Mouse (Mus musculus) midbrain, embryonic 14.5 days (tissue): Measurements from ENCODE around the gene Gm43518. TPM values are rescaled to one million over a fixed set of nuclear protein-coding genes. Genes with fewer than 3 reads are reported as not detected.

Experiments used
- ATAC-seq: fragments of 200-750 bp; cut with Nextera tagmentation; 2 replicates; pipeline ENCODE4 v1.8.0; 2017; ENCODE audit warnings: moderate number of reproducible peaks, moderate library complexity; ENCODE audit not compliant: low FRiP score, low TSS enrichment
- DNase-seq: peaks from one replicate; pipeline ENCODE4 v3.0.0-alpha.2; 2015
- H3K27ac ChIP-seq: fragments of 300-500 bp; sonication (generic); replicated peaks from 2 replicates; pipeline ENCODE4 v1.5.1; 2014; ENCODE audit warnings: mild to moderate bottlenecking, low read depth, low read length, moderate library complexity
- H3K27me3 ChIP-seq: fragments of 300-500 bp; sonication (generic); 2 replicates; pipeline ENCODE4 v1.6.1; 2014; ENCODE audit warnings: low read length, control low read depth, mixed read lengths; ENCODE audit not compliant: control insufficient read depth, insufficient read depth
- H3K36me3 ChIP-seq: fragments of 300-500 bp; sonication (generic); 2 replicates; pipeline ENCODE4 v1.6.1; 2014; ENCODE audit warnings: low read length, control low read depth; ENCODE audit not compliant: control insufficient read depth, insufficient read depth
- H3K4me1 ChIP-seq: fragments of 300-500 bp; sonication (generic); 2 replicates; pipeline ENCODE4 v1.6.1; 2014; ENCODE audit warnings: mild to moderate bottlenecking, antibody characterized with exemption, low read length, control low read depth; ENCODE audit not compliant: control insufficient read depth, insufficient read depth
- H3K4me2 ChIP-seq: fragments of 300-500 bp; sonication (generic); 2 replicates; pipeline ENCODE4 v1.6.1; 2014; ENCODE audit warnings: mild to moderate bottlenecking, low read length, moderate library complexity
- H3K4me3 ChIP-seq: fragments of 300-500 bp; sonication (generic); replicated peaks from 2 replicates; pipeline ENCODE4 v1.5.1; 2014; ENCODE audit warnings: low read depth, low read length
- H3K9ac ChIP-seq: fragments of 300-500 bp; sonication (generic); replicated peaks from 2 replicates; pipeline ENCODE4 v1.6.1; 2014; ENCODE audit warnings: mild to moderate bottlenecking, low read length, moderate library complexity
- H3K9me3 ChIP-seq: fragments of 300-500 bp; sonication (generic); 2 replicates; pipeline ENCODE4 v1.6.1; 2016; ENCODE audit warnings: low read length, control low read depth, mixed read lengths; ENCODE audit not compliant: control insufficient read depth
- WGBS: fragments of 180-500 bp; shearing (Covaris S2); extraction: QIAGEN DNeasy Blood & Tissue Kit; methylation state at CpG from one replicate; pipeline ENCODE4 v1.1.7; 2014; 5-methylcytosine and 5-hydroxymethylcytosine counted together
- polyA plus RNA-seq: library from polyadenylated mRNA; unstranded; fragments of >200 nt; fragmentation: Nextera tagmentation; extraction: Ambion mirVana; gene quantifications from 2 replicates; pipeline ENCODE4 v1.2.1, GENCODE M21; 2014

Gm43518 gene
- polyA plus RNA-seq, 1 experiment from 2014 or later = 2.0 TPM

GRCm38 (mm10) chr5:123891669-123892068 is 35.5 kb upstream of the Gm43518 start:
- Histone ChIP-seq H3K9me3 (no peaks in the 10 kb centered on the region), H3K9ac (no peak overlapping the region), H3K4me1 (no peaks in the 10 kb centered on the region), H3K27me3 (no peaks in the 10 kb centered on the region), H3K4me3 (no peak overlapping the region), H3K4me2 (no peak overlapping the region), H3K36me3 (no peaks in the 10 kb centered on the region), H3K27ac (no peak overlapping the region)
- no peak for ATAC-seq
- 61% methylated on average over 6 of the region's 6 CpGs for WGBS
- DNase-seq = peak; percentile 48

- 93% methylated on average over 5 of the region's 5 CpGs for WGBS
- no peaks in the 10 kb centered on the region for H3K27me3 ChIP-seq
- ATAC-seq = no peak
Observed at GRCm38 (mm10) chr5:123893520-123893919, 33.7 kb upstream of the Gm43518 start.

GRCm38 (mm10) chr5:123896395-123896794 is 30.8 kb upstream of the Gm43518 start:
- no peak for ATAC-seq
- 84% methylated on average over 11 of the region's 11 CpGs for WGBS

More at GRCm38 (mm10) chr5:123893520-123893919, 33.7 kb upstream of the Gm43518 start:
- Histone ChIP-seq H3K27ac (no peak overlapping the region), H3K4me3 (no peak overlapping the region), H3K4me1 (no peaks in the 10 kb centered on the region), H3K9me3 (no peaks in the 10 kb centered on the region), H3K4me2 (no peak overlapping the region), H3K9ac (no peak overlapping the region), H3K36me3 (no peaks in the 10 kb centered on the region)
- no peak for DNase-seq

GRCm38 (mm10) chr5:123897352-123897751 is 29.9 kb upstream of the Gm43518 start:
- no peaks in the 10 kb centered on the region for H3K36me3 ChIP-seq
- no peaks in the 10 kb centered on the region for H3K27me3 ChIP-seq
- ATAC-seq (no peak), DNase-seq (no peak)
- WGBS = 85% methylated on average over 13 of the region's 13 CpGs
- H3K4me2 ChIP-seq = no peak overlapping the region
- H3K9ac ChIP-seq = no peak overlapping the region
- H3K9me3 ChIP-seq = no peaks in the 10 kb centered on the region
- H3K4me1 ChIP-seq = no peaks in the 10 kb centered on the region
- no peak overlapping the region for H3K27ac ChIP-seq
- no peak overlapping the region for H3K4me3 ChIP-seq

More at GRCm38 (mm10) chr5:123896395-123896794, 30.8 kb upstream of the Gm43518 start:
- no peak for DNase-seq
- Histone ChIP-seq H3K27me3 (no peaks in the 10 kb centered on the region), H3K4me2 (no peak overlapping the region), H3K36me3 (no peaks in the 10 kb centered on the region), H3K9me3 (no peaks in the 10 kb centered on the region), H3K9ac (no peak overlapping the region), H3K4me3 (no peak overlapping the region), H3K4me1 (no peaks in the 10 kb centered on the region), H3K27ac (no peak overlapping the region)

DNA sequence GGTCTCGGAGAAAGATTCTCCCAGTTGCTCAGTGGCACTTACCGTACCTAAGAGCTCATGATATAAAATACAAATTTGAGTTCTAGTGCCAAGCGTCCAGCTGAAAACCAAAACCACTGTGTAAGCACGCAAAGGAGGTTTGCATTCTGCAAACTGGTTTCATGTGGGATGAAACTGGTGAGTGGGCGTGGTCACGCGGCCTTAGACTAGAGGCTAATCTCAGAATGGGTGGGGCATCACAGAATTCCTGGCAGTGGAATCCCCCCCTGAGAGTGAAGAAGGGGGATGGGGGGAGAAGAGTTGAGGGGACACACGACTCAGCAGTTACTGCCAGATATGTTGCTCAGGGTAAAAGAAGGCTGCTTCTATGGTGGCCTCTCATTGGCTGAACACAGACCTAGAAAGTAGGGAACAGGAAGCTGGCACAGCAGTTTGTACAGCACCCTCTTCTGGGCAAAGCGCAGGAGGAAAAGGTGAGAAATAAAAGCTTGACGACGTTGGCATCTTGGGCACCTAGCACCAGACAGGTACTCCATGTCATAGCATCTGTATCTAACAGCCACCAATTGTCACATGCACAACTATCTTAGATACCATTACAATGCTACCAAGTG is 23.1 kb upstream of the Gm43518 start:
- Histone ChIP-seq H3K4me2 (no peak overlapping the region), H3K36me3 (peaks cover 8% of the 10 kb centered on the region), H3K4me1 (peaks cover 14% of the 10 kb centered on the region), H3K27me3 (no peaks in the 10 kb centered on the region), H3K9me3 (no peaks in the 10 kb centered on the region), H3K4me3 (no peak overlapping the region), H3K27ac (no peak overlapping the region), H3K9ac (no peak overlapping the region)
- no peak for DNase-seq
- ATAC-seq = no peak
- 75% methylated on average over 11 of the region's 11 CpGs for WGBS

DNA sequence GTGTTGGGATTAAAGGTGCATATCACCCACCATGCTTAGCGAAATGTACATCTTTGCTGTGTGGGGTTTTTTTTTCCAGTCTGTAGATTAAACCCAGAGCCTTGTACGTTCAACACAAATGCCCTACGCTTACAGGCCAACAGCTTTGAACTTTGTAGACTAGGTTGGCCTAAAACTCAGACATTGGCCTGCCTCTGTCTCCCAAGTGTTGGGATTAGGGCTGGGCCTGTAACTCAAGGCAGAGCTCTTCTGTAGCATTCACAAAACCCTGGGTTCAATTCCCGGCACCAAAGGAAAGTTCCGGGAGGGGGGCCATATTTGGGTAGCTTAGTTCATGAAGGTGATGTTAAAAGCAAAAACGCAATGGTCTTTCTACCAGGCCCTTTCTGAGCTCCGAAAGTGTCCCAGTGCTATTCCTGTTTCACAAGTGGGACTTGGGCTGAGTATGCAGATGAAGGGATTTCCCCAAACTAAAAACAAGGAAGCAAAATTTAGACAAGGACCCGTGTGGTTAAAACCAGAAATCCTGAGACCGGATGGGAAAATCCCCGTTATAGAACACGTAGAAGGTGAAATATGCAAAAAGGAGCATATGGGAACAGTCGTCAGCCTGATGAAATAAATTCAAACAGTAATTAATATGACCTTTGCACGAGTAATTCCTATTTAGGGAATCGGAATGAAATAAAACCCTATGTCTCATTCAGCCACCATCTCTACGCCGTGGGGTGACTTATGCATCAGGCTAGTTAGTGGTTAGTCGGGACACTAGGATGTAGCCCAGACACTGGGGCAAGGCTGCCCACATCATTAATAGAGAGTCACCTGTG is 20.9 kb upstream of the Gm43518 start:
- WGBS = 74% methylated on average over 17 of the region's 17 CpGs
- no peak for ATAC-seq
- no peak overlapping the region for H3K27ac ChIP-seq
- H3K36me3 ChIP-seq = peaks cover 29% of the 10 kb centered on the region
- H3K4me2 ChIP-seq = peak overlapping the region; percentile 48
- no peaks in the 10 kb centered on the region for H3K27me3 ChIP-seq
- DNase-seq = no peak
- 0 out of 2 replicates have a peak overlapping the region, but pooled peaks have one; percentile 20 for H3K9ac ChIP-seq
- H3K9me3 ChIP-seq = no peaks in the 10 kb centered on the region
- H3K4me3 ChIP-seq = peak overlapping the region; percentile 75
- H3K4me1 ChIP-seq = peaks cover 14% of the 10 kb centered on the region

DNA sequence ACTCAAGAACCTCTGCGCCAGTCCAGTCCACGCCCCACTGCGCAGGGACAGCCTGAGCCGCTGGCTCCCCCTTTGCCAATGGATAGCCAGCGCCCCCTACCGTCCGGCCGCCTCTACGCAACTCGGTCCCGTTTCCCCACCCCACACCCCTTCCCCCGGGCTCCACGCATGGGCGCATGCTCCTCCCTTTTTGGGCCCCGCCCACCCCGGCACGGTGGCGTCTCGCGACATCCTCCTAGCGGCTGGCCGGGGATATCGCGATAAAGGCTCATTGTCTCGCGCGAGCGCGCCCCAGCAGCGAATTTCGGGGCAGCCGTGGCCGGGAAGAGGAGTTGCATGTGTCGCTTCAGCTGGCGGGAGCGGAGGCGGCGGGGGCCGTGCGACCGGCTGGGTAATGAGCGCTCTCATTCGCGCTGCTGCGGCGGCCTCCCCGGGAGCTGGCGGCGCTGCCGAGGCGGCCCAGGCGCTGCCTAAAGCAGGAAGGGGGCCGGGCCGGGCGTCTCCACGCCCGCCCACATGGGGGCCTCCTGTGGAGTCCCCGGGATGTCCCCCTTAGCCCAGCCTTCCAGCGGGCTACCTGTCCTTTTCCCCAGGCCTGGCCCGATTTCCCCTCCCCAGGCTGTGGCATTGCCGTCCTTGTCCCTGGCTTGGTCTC is 20.1 kb upstream of the Gm43518 start, which contains the start of gene Denr:
TSS of gene Denr (plus strand) at position 200 of the 655 bp plus-strand sequence.
- Histone ChIP-seq H3K27me3 (no peaks in the 10 kb centered on the region), H3K9me3 (no peaks in the 10 kb centered on the region), H3K4me1 (peaks cover 14% of the 10 kb centered on the region), H3K36me3 (peaks cover 36% of the 10 kb centered on the region), H3K27ac (peak within 1 kb of the TSS; percentile 85), H3K4me3 (peak within 1 kb of the TSS; percentile 75), H3K4me2 (peak within 1 kb of the TSS; percentile 70), H3K9ac (peak within 1 kb of the TSS; percentile 96)
- ATAC-seq = peak; percentile 95
- DNase-seq = peak; percentile 100
- under 1% methylated on average over 61 of the region's 61 CpGs for WGBS

- Histone ChIP-seq H3K9me3 (no peaks in the 10 kb centered on the region), H3K27ac (peak overlapping the region; percentile 85), H3K4me3 (peak overlapping the region; percentile 75), H3K27me3 (no peaks in the 10 kb centered on the region), H3K4me2 (peak overlapping the region; percentile 70), H3K9ac (peak overlapping the region; percentile 96), H3K36me3 (peaks cover 41% of the 10 kb centered on the region), H3K4me1 (peaks cover 14% of the 10 kb centered on the region)
- no peak for ATAC-seq
- no peak for DNase-seq
- 4% methylated on average over 10 of the region's 10 CpGs for WGBS
Observed at GRCm38 (mm10) chr5:123907631-123907977, 19.6 kb upstream of the Gm43518 start.
